Mouse (Mus musculus) CH12.LX (cell line): ENCODE results near the gene Prr5. TPM values are rescaled to one million over a fixed set of nuclear protein-coding genes. Genes with fewer than 3 reads are reported as not detected.

Source experiments
- DNase-seq: peaks from one replicate; pipeline ENCODE4 v3.0.0-alpha.2; 2013; ENCODE audit errors: extremely low read depth
- H3K27ac ChIP-seq: 2 replicates; pipeline ENCODE4 v1.5.1; 2012; ENCODE audit warnings: low read depth, mild to moderate bottlenecking, control low read depth, moderate library complexity; ENCODE audit not compliant: insufficient read depth
- H3K27me3 ChIP-seq: replicated peaks from 2 replicates; pipeline ENCODE3; 2012; ENCODE audit warnings: inconsistent platforms
- H3K36me3 ChIP-seq, 2 experiments: replicated peaks in 1 of 2; 2 replicates each; pipeline versions ENCODE3 to v1.6.1; 2012; ENCODE audit warnings: inconsistent platforms in 1 of 2, low read length in 1 of 2, mild to moderate bottlenecking in 1 of 2, mixed read lengths in 1 of 2, moderate library complexity in 1 of 2; ENCODE audit not compliant: control insufficient read depth in 1 of 2, insufficient read depth in 1 of 2
- H3K4me1 ChIP-seq, 2 experiments: 2 replicates each; pipeline ENCODE4 v1.6.1; 2012; ENCODE audit warnings: inconsistent platforms in 1 of 2, moderate library complexity in 1 of 2; ENCODE audit not compliant: insufficient read depth in 2 of 2, control insufficient read depth in 1 of 2
- H3K4me2 ChIP-seq: 2 replicates; pipeline ENCODE4 v1.6.1; 2012; ENCODE audit warnings: low read depth, mild to moderate bottlenecking, control low read depth; ENCODE audit not compliant: poor library complexity, insufficient read depth, severe bottlenecking
- H3K4me3 ChIP-seq, 3 experiments: fragments of 150-350 bp in 1 of 3; sonication (generic) in 1 of 3; replicated peaks in 1 of 3; 2 replicates each; pipeline versions ENCODE3 to v1.5.1; 2011 to 2012; ENCODE audit warnings: low read depth in 2 of 3, low read length in 2 of 3, mild to moderate bottlenecking in 2 of 3, moderate library complexity in 2 of 3, control low read depth in 1 of 3, improper control_type of control experiment in 1 of 3, inconsistent platforms in 1 of 3, mixed read lengths in 1 of 3; ENCODE audit not compliant: poor library complexity in 1 of 3
- H3K79me2 ChIP-seq: replicated peaks from 2 replicates; pipeline ENCODE4 v1.6.1; 2012; ENCODE audit warnings: mild to moderate bottlenecking, moderate library complexity; ENCODE audit not compliant: control insufficient read depth, poor library complexity, insufficient read depth, severe bottlenecking; ENCODE audit errors: extremely low read depth
- H3K9ac ChIP-seq: 2 replicates; pipeline ENCODE4 v1.6.1; 2012; ENCODE audit warnings: low read depth, mild to moderate bottlenecking, control low read depth, moderate library complexity; ENCODE audit not compliant: insufficient read depth
- H3K9me3 ChIP-seq: replicated peaks from 2 replicates; pipeline ENCODE3; 2012; ENCODE audit warnings: low read length, inconsistent platforms, mixed read lengths
- E2F4 ChIP-seq: IDR thresholded peaks from 2 replicates; pipeline ENCODE4 v1.6.1; 2011; ENCODE audit warnings: low read depth, low read length, improper control_type of control experiment; ENCODE audit not compliant: insufficient replicate concordance
- ELF1 ChIP-seq: IDR thresholded peaks from 2 replicates; pipeline ENCODE4 v1.6.1; 2014; ENCODE audit warnings: low read depth, mild to moderate bottlenecking, inconsistent platforms, low read length, improper control_type of control experiment
- ETS1 ChIP-seq: conservative IDR thresholded peaks from 2 replicates; pipeline ENCODE4 v1.6.1; 2012; ENCODE audit warnings: low read depth, mild to moderate bottlenecking, inconsistent platforms, low read length, improper control_type of control experiment, moderate library complexity
- HCFC1 ChIP-seq: IDR thresholded peaks from 2 replicates; pipeline ENCODE4 v1.6.1; 2012; ENCODE audit warnings: low read depth, mild to moderate bottlenecking, inconsistent platforms, low read length, improper control_type of control experiment
- MAFK ChIP-seq: IDR thresholded peaks from 2 replicates; pipeline ENCODE4 v1.6.1; 2011; ENCODE audit warnings: low read length, improper control_type of control experiment; ENCODE audit not compliant: insufficient replicate concordance
- MAX ChIP-seq: IDR thresholded peaks from 2 replicates; pipeline ENCODE4 v1.6.1; 2011; ENCODE audit warnings: low read length, improper control_type of control experiment
- MEF2A ChIP-seq: IDR thresholded peaks from 2 replicates; pipeline ENCODE4 v1.6.1; 2014; ENCODE audit warnings: low read depth, mild to moderate bottlenecking, inconsistent platforms, low read length, improper control_type of control experiment, borderline replicate concordance
- MXI1 ChIP-seq: IDR thresholded peaks from 2 replicates; pipeline ENCODE4 v1.6.1; 2011; ENCODE audit warnings: mild to moderate bottlenecking, low read depth, low read length, improper control_type of control experiment
- MYC ChIP-seq: IDR thresholded peaks from 2 replicates; pipeline ENCODE4 v1.6.1; 2011; ENCODE audit warnings: low read depth, mild to moderate bottlenecking, improper control_type of control experiment, low read length
- NRF1 ChIP-seq: IDR thresholded peaks from 2 replicates; pipeline ENCODE4 v1.6.1; 2014; ENCODE audit warnings: low read depth, mild to moderate bottlenecking, inconsistent platforms, low read length, improper control_type of control experiment, moderate library complexity
- PAX5 ChIP-seq: IDR thresholded peaks from 2 replicates; pipeline ENCODE4 v1.6.1; 2012; ENCODE audit warnings: low read length, inconsistent platforms, mixed read lengths
- POLR2A ChIP-seq: IDR thresholded peaks from 2 replicates; pipeline ENCODE4 v1.6.1; 2011; ENCODE audit warnings: low read depth, mild to moderate bottlenecking, improper control_type of control experiment, low read length
- POLR2AphosphoS2 ChIP-seq: IDR thresholded peaks from 2 replicates; pipeline ENCODE4 v1.6.1; 2011; ENCODE audit warnings: low read depth, low read length, improper control_type of control experiment
- RCOR1 ChIP-seq: conservative IDR thresholded peaks from 2 replicates; pipeline ENCODE4 v1.6.1; 2012; ENCODE audit warnings: low read depth, mild to moderate bottlenecking, inconsistent platforms, low read length, improper control_type of control experiment
- SIN3A ChIP-seq: IDR thresholded peaks from 2 replicates; pipeline ENCODE4 v1.6.1; 2012; ENCODE audit warnings: low read length, improper control_type of control experiment, inconsistent platforms
- USF1 ChIP-seq: IDR thresholded peaks from 2 replicates; pipeline ENCODE4 v1.6.1; 2014; ENCODE audit warnings: low read depth, mild to moderate bottlenecking, inconsistent platforms, low read length, improper control_type of control experiment
- USF2 ChIP-seq: conservative IDR thresholded peaks from 2 replicates; pipeline ENCODE4 v1.6.1; 2011; ENCODE audit warnings: low read depth, low read length, improper control_type of control experiment
- ZC3H11A ChIP-seq: IDR thresholded peaks from 2 replicates; pipeline ENCODE4 v1.6.1; 2012; ENCODE audit warnings: low read depth, mild to moderate bottlenecking, inconsistent platforms, low read length, improper control_type of control experiment
- ZKSCAN1 ChIP-seq: IDR thresholded peaks from 2 replicates; pipeline ENCODE4 v1.6.1; 2012; ENCODE audit warnings: low read depth, inconsistent platforms, low read length, improper control_type of control experiment, borderline replicate concordance
- ZNF384 ChIP-seq: IDR thresholded peaks from 2 replicates; pipeline ENCODE4 v1.6.1; 2012; ENCODE audit warnings: low read depth, low read length, improper control_type of control experiment, inconsistent platforms
- dilution Hi-C: fragments of 300-500 bp; cut with MboI; formaldehyde crosslinking; loops from 2 replicates; pipeline ENCODE4 v1.14.3; 2020; ENCODE audit warnings: low sequenced_read_pairs; ENCODE audit not compliant: extremely low pct_unique_long_range_greater_than_20kb, extremely low pct_ligation_motif_present
- in situ Hi-C: fragments of 300-500 bp; cut with MboI; formaldehyde crosslinking; loops from 3 replicates; pipeline ENCODE4 v1.14.3; 2019; ENCODE audit warnings: low sequenced_read_pairs, low pct_ligation_motif_present, low pct_unique_long_range_greater_than_20kb, mixed read lengths
- polyA plus RNA-seq: library from polyadenylated mRNA; unstranded; fragments of >175 nt; gene quantifications from 2 replicates; pipeline ENCODE4 v1.2.1, GENCODE M21; 2012; ENCODE audit warnings: low read depth; ENCODE audit not compliant: insufficient read length
- total RNA-seq, 2 experiments: library from RNA; depleted of rRNA; stranded (reverse); fragments of 300-350 nt in 1 of 2; fragments of >200 nt in 1 of 2; gene quantifications; 2 replicates each; pipeline ENCODE4 v1.2.3; 2012 to 2014

The Prr5 gene
- total and polyA plus RNA-seq, 3 experiments, result 11.6 to 68.2 (median 19.7) TPM

- in situ Hi-C loops (loop anchor here (25.0 kb wide), 2 partner anchors 510 to 760 kb away; partner anchors contain the start of genes Pnpla5 and Sult4a1), dilution Hi-C loops (no loop called here)
- Histone ChIP-seq H3K27me3 (peaks cover 81% of the 10 kb centered on the region), H3K36me3 (no peaks in the 10 kb centered on the region), H3K4me2 (no peak overlapping the region), H3K4me3 (no peak overlapping the region), H3K27ac (no peak overlapping the region), H3K9me3 (no peaks in the 10 kb centered on the region), H3K79me2 (no peaks in the 10 kb centered on the region), H3K4me1 (peaks cover 0 to 4% of the 10 kb centered on the region in 2 experiments; a peak in 2 of 4 replicates), H3K9ac (no peak overlapping the region)
- no peak for DNase-seq
- no peak for TF ChIP-seq ZKSCAN1
- no peak for TF ChIP-seq MEF2A
- no peak for TF ChIP-seq ELF1
- TF ChIP-seq ETS1, result no peak
- no peak for TF ChIP-seq PAX5
- TF ChIP-seq E2F4, result no peak
- no peak for TF ChIP-seq POLR2A
- TF ChIP-seq MAFK, result no peak
- no peak for TF ChIP-seq MYC
- no peak for TF ChIP-seq MXI1
- TF ChIP-seq USF1, result no peak
- TF ChIP-seq ZNF384, result no peak
Measured at GRCm38 (mm10) chr15:84621722-84622428, 47.5 kb upstream of the Prr5 start.

- Histone ChIP-seq H3K4me2 (no peak overlapping the region), H3K79me2 (no peaks in the 10 kb centered on the region), H3K9me3 (no peaks in the 10 kb centered on the region), H3K4me1 (no peaks in the 10 kb centered on the region), H3K9ac (no peak overlapping the region), H3K4me3 (no peak overlapping the region), H3K27me3 (peaks cover 88% of the 10 kb centered on the region), H3K36me3 (no peaks in the 10 kb centered on the region), H3K27ac (no peak overlapping the region)
- in situ Hi-C loops, result loop anchor here (25.0 kb wide), 2 partner anchors 513 to 763 kb away; partner anchors contain the start of genes Pnpla5 and Sult4a1
- no peak for TF ChIP-seq PAX5
- TF ChIP-seq SIN3A, result no peak
- no peak for TF ChIP-seq USF2
- no peak for TF ChIP-seq POLR2AphosphoS2
- no peak for TF ChIP-seq E2F4
- no peak for TF ChIP-seq NRF1
- no peak for TF ChIP-seq HCFC1
- TF ChIP-seq MXI1, result no peak
- TF ChIP-seq POLR2A, result no peak
- TF ChIP-seq ZC3H11A, result no peak
- no peak for TF ChIP-seq MAX
- TF ChIP-seq MYC, result no peak
- no peak for TF ChIP-seq MAFK
- no peak for TF ChIP-seq RCOR1
- no peak for DNase-seq
- dilution Hi-C loops, result no loop called here
Measured at GRCm38 (mm10) chr15:84624870-84625269, 44.5 kb upstream of the Prr5 start.
